Mouse (Mus musculus): ENCODE data around the gene Utrn. TPM values are rescaled to one million over a fixed set of nuclear protein-coding genes. Genes with fewer than 3 reads are reported as not detected.
A peak's percentile ranks its signal among the peaks of the same experiment; 100 is the strongest.

Utrn gene
- polyA plus RNA-seq, 2 experiments, result 34.1 to 76.0 TPM

DNA sequence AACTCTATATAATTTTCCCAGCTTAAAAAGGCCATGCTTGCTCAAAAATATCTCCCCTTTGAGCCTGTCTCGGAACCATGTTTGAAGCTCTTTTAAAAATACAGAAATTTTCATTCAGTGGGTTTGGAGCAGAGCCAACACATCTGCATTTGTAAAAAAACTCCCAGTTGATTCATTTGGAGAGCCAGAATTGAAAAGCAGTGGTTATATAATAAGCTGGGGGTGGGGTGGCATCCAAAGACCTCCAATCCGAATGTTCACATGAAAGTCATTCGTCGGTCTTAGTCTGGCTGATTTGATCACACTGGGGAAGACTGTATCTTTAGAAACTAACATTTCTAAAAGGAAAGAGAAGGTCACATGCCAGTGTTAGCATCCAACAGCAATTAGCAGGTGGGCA is 8.4 kb downstream of the Utrn start:
- H3K9ac ChIP-seq (ENCODE audit: low read depth, low read length, severe bottlenecking), result no peak overlapping the region
- H3K27me3 ChIP-seq (ENCODE audit: control insufficient read depth, insufficient read depth, low read length), result no peaks in the 10 kb centered on the region
- H3K27ac ChIP-seq (replicated peaks; ENCODE audit: low read depth, low read length), result no peak overlapping the region
- 40% methylated on average over 4 of the region's 4 CpGs for WGBS
- H3K4me3 ChIP-seq (replicated peaks; ENCODE audit: low read length), result no peak overlapping the region
- ATAC-seq (ENCODE audit: low FRiP score, low read depth), result no peak
- H3K9me3 ChIP-seq (ENCODE audit: control insufficient read depth, low read length), result no peaks in the 10 kb centered on the region
- TF ChIP-seq POLR2A (IDR thresholded peaks at IDR 0.05; ENCODE audit: borderline replicate concordance, extremely low read depth, insufficient read depth, insufficient read length), result no peak
- no peak overlapping the region for H3K4me2 ChIP-seq (replicated peaks; ENCODE audit: low read depth, low read length, severe bottlenecking)
- DNase-seq (ENCODE audit: low spot score), result peak; percentile 46
- H3K36me3 ChIP-seq (ENCODE audit: control insufficient read depth, insufficient read depth, low read length), result peaks cover 13% of the 10 kb centered on the region
- peaks cover 13% of the 10 kb centered on the region; the same call in 1 of the 2 replicates for H3K4me1 ChIP-seq (ENCODE audit: control insufficient read depth, insufficient read depth, low read length)

DNA sequence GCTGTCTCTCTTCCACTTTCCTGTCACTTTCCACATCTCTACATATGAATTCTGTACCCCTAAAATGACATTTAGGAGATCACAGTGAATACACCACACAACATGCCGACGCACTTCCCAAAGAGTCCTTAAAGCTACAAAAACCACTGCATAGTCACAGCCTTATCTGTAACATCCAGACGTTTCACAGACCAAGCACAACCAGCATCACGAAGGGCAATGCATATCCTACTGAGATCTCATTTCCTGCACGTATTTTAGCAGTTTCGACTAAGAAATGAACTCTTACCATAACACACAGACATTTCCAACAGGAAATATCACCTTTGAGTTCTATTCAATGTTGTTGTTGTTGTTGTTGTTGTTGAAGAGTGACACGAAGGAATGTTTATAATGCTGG is 8.8 kb downstream of the Utrn start:
- no peak overlapping the region for H3K9ac ChIP-seq (ENCODE audit: low read depth, low read length, severe bottlenecking)
- peaks cover 13% of the 10 kb centered on the region for H3K36me3 ChIP-seq (ENCODE audit: control insufficient read depth, insufficient read depth, low read length)
- no peak overlapping the region for H3K4me2 ChIP-seq (replicated peaks; ENCODE audit: low read depth, low read length, severe bottlenecking)
- WGBS, result 70% methylated on average over 7 of the region's 7 CpGs
- no peak overlapping the region for H3K4me3 ChIP-seq (replicated peaks; ENCODE audit: low read length)
- no peak for ATAC-seq (ENCODE audit: low FRiP score, low read depth)
- TF ChIP-seq POLR2A (IDR thresholded peaks at IDR 0.05; ENCODE audit: borderline replicate concordance, extremely low read depth, insufficient read depth, insufficient read length), result no peak
- no peaks in the 10 kb centered on the region for H3K27me3 ChIP-seq (ENCODE audit: control insufficient read depth, insufficient read depth, low read length)
- no peak for DNase-seq (ENCODE audit: low spot score)
- no peak overlapping the region for H3K27ac ChIP-seq (replicated peaks; ENCODE audit: low read depth, low read length)
- H3K9me3 ChIP-seq (ENCODE audit: control insufficient read depth, low read length), result no peaks in the 10 kb centered on the region
- H3K4me1 ChIP-seq (ENCODE audit: control insufficient read depth, insufficient read depth, low read length), result peaks cover 13% of the 10 kb centered on the region; the same call in 1 of the 2 replicates

DNA sequence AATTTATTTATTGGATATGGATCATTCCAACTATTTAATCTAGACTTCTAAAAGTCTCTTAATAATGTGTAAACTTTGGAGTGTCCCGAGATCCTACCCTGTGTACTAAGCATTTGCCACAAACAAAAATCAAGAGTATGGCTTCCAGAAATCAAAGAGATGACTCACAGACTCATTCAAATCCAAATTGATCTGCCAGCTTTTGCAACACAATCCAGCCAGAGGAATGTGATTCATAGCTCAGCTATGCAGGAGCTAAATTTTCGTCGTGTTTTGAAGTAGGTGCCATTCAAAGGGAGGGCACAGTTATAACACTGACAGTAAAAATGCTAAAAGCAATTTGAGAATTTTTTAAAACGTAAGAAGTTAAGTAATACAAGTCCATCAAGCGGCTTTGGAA is 11.1 kb downstream of the Utrn start:
- TF ChIP-seq POLR2A (IDR thresholded peaks at IDR 0.05; ENCODE audit: borderline replicate concordance, extremely low read depth, insufficient read depth, insufficient read length), result no peak
- H3K9ac ChIP-seq (ENCODE audit: low read depth, low read length, severe bottlenecking), result no peak overlapping the region
- ATAC-seq (ENCODE audit: low FRiP score, low read depth), result no peak
- H3K4me1 ChIP-seq (ENCODE audit: control insufficient read depth, insufficient read depth, low read length), result peaks cover 13% of the 10 kb centered on the region; the same call in 1 of the 2 replicates
- no peak overlapping the region for H3K27ac ChIP-seq (replicated peaks; ENCODE audit: low read depth, low read length)
- no peak for DNase-seq (ENCODE audit: low spot score)
- peaks cover 13% of the 10 kb centered on the region for H3K36me3 ChIP-seq (ENCODE audit: control insufficient read depth, insufficient read depth, low read length)
- no peaks in the 10 kb centered on the region for H3K9me3 ChIP-seq (ENCODE audit: control insufficient read depth, low read length)
- WGBS, result 54% methylated on average over 5 of the region's 5 CpGs
- H3K27me3 ChIP-seq (ENCODE audit: control insufficient read depth, insufficient read depth, low read length), result no peaks in the 10 kb centered on the region
- no peak overlapping the region for H3K4me3 ChIP-seq (replicated peaks; ENCODE audit: low read length)
- no peak overlapping the region for H3K4me2 ChIP-seq (replicated peaks; ENCODE audit: low read depth, low read length, severe bottlenecking)

DNA sequence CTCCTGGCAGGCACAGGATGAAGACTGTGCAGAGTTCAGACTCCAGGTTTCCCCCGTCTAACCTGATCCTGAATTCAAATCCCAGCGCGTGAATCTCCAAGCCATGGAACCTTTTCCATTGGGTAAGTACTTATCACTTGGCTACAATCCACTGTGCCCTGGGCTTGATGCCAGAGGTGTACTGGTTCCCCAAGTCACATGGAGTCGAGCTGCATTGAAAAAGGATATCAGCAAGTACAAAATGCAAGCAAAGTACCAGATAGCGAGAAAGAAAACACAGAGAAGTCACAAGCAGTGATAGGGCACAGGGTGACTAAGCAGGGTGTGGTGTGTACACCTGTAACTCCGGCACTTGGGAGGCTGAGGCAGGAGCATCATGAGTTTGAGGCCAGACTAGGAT is 14.9 kb downstream of the Utrn start:
- no peaks in the 10 kb centered on the region for H3K4me1 ChIP-seq (ENCODE audit: control insufficient read depth, insufficient read depth, low read length)
- DNase-seq (ENCODE audit: low spot score), result no peak
- no peak overlapping the region for H3K4me3 ChIP-seq (replicated peaks; ENCODE audit: low read length)
- H3K9me3 ChIP-seq (ENCODE audit: control insufficient read depth, low read length), result no peaks in the 10 kb centered on the region
- no peaks in the 10 kb centered on the region for H3K27me3 ChIP-seq (ENCODE audit: control insufficient read depth, insufficient read depth, low read length)
- no peak overlapping the region for H3K27ac ChIP-seq (replicated peaks; ENCODE audit: low read depth, low read length)
- no peak for ATAC-seq (ENCODE audit: low FRiP score, low read depth)
- WGBS, result 89% methylated on average over 6 of the region's 6 CpGs
- H3K4me2 ChIP-seq (replicated peaks; ENCODE audit: low read depth, low read length, severe bottlenecking), result no peak overlapping the region
- no peak overlapping the region for H3K9ac ChIP-seq (ENCODE audit: low read depth, low read length, severe bottlenecking)
- no peaks in the 10 kb centered on the region for H3K36me3 ChIP-seq (ENCODE audit: control insufficient read depth, insufficient read depth, low read length)
- no peak for TF ChIP-seq POLR2A (IDR thresholded peaks at IDR 0.05; ENCODE audit: borderline replicate concordance, extremely low read depth, insufficient read depth, insufficient read length)

DNA sequence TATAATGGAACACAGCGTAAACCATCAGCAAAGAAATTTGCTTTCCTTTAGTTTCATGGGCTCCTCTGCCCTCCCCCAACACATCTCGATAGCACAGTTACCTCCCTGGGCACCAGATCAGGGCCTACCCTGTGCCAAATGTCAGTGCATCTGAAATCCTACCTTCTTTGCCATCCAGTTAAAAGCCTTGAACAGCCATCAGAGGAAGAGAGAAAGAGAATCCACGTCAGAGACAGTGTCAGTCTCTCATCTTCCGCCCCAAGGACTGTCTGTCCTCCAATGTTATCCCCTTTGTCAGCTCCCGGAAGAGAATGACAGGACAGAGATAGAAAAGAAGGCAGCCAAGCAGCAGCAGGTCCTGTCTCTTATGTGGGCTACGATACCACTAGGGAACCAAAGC is 15.4 kb downstream of the Utrn start:
- no peak overlapping the region for H3K4me3 ChIP-seq (replicated peaks; ENCODE audit: low read length)
- H3K9me3 ChIP-seq (ENCODE audit: control insufficient read depth, low read length), result no peaks in the 10 kb centered on the region
- H3K4me2 ChIP-seq (replicated peaks; ENCODE audit: low read depth, low read length, severe bottlenecking), result no peak overlapping the region
- no peaks in the 10 kb centered on the region; the same call in 1 of the 2 replicates for H3K4me1 ChIP-seq (ENCODE audit: control insufficient read depth, insufficient read depth, low read length)
- TF ChIP-seq POLR2A (IDR thresholded peaks at IDR 0.05; ENCODE audit: borderline replicate concordance, extremely low read depth, insufficient read depth, insufficient read length), result no peak
- no peaks in the 10 kb centered on the region for H3K27me3 ChIP-seq (ENCODE audit: control insufficient read depth, insufficient read depth, low read length)
- no peak overlapping the region for H3K9ac ChIP-seq (ENCODE audit: low read depth, low read length, severe bottlenecking)
- ATAC-seq (ENCODE audit: low FRiP score, low read depth) (no peak), DNase-seq (ENCODE audit: low spot score) (no peak)
- WGBS, result 79% methylated on average over 6 of the region's 6 CpGs
- H3K27ac ChIP-seq (replicated peaks; ENCODE audit: low read depth, low read length), result no peak overlapping the region
- H3K36me3 ChIP-seq (ENCODE audit: control insufficient read depth, insufficient read depth, low read length), result no peaks in the 10 kb centered on the region

DNA sequence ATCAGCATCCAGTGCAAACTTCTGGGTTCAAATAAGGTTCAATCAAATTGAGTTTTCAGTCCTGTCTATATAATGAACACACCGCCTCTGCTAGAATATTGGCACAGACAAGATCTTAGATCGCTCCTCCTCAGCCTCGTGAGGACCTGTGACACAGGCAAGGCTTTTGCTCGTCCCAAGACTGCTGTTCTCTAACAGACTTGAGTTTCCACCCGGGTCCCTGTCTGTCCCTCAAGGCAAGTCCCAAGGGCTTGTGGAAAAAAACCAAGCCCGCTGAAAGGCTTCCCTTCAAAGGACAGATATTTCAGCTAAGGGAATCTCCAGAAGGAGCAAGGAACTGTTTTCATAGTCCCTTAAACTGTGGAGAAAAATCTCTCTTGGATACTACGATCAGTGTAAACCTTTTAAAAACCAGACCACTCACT is 16.0 kb downstream of the Utrn start:
- H3K4me1 ChIP-seq (ENCODE audit: control insufficient read depth, insufficient read depth, low read length), result no peaks in the 10 kb centered on the region; the same call in 1 of the 2 replicates
- H3K9ac ChIP-seq (ENCODE audit: low read depth, low read length, severe bottlenecking), result no peak overlapping the region
- WGBS, result 72% methylated on average over 7 of the region's 7 CpGs
- H3K4me3 ChIP-seq (replicated peaks; ENCODE audit: low read length), result no peak overlapping the region
- H3K36me3 ChIP-seq (ENCODE audit: control insufficient read depth, insufficient read depth, low read length), result no peaks in the 10 kb centered on the region
- H3K4me2 ChIP-seq (replicated peaks; ENCODE audit: low read depth, low read length, severe bottlenecking), result no peak overlapping the region
- ATAC-seq (ENCODE audit: low FRiP score, low read depth) (no peak), DNase-seq (ENCODE audit: low spot score) (no peak)
- no peaks in the 10 kb centered on the region for H3K9me3 ChIP-seq (ENCODE audit: control insufficient read depth, low read length)
- no peak for TF ChIP-seq POLR2A (IDR thresholded peaks at IDR 0.05; ENCODE audit: borderline replicate concordance, extremely low read depth, insufficient read depth, insufficient read length)
- H3K27me3 ChIP-seq (ENCODE audit: control insufficient read depth, insufficient read depth, low read length), result no peaks in the 10 kb centered on the region
- no peak overlapping the region for H3K27ac ChIP-seq (replicated peaks; ENCODE audit: low read depth, low read length)

Data from limb, embryonic 14.5 days (tissue).